Mouse (Mus musculus): ENCODE measurements around the gene Cped1.
A peak's percentile ranks its signal among the peaks of the same experiment; 100 is the strongest.

Cped1 gene

GRCm38 (mm10) chr6:21985732-21986540 is at the start of gene Cped1:
Gene Cped1 (plus strand): TSS chr6:21985916.
- DNase-seq (ENCODE audit: low spot score in 2 of 2) = peak in 1 of 2 experiments; percentile 14

GRCm38 (mm10) chr6:21937981-21938635 is 47.6 kb upstream of the Cped1 start:
- DNase-seq (ENCODE audit: low spot score in 2 of 2) = no peak

- peak; percentile 98 for DNase-seq (ENCODE audit: low spot score in 2 of 2)
Observed at GRCm38 (mm10) chr6:21949226-21949731, 36.4 kb upstream of the Cped1 start, which contains the start of gene Ing3. Gene Ing3 (plus strand): TSS chr6:21949571.

- DNase-seq (ENCODE audit: low spot score in 2 of 2) = peak; percentile 97 to 98
Observed at GRCm38 (mm10) chr6:21949771-21950448, 35.8 kb upstream of the Cped1 start.

- no peak for DNase-seq (ENCODE audit: low spot score in 2 of 2)
Observed at GRCm38 (mm10) chr6:21950676-21951075, 35.0 kb upstream of the Cped1 start.

GRCm38 (mm10) chr6:21955468-21955867 is 30.2 kb upstream of the Cped1 start:
- no peak for DNase-seq (ENCODE audit: low spot score in 2 of 2)

GRCm38 (mm10) chr6:21958922-21959321 is 26.8 kb upstream of the Cped1 start:
- DNase-seq (ENCODE audit: low spot score in 2 of 2) = no peak

GRCm38 (mm10) chr6:21959909-21960308 is 25.8 kb upstream of the Cped1 start:
- DNase-seq (ENCODE audit: low spot score in 2 of 2) = no peak

GRCm38 (mm10) chr6:21977532-21977931 is 8.2 kb upstream of the Cped1 start:
- no peak for DNase-seq (ENCODE audit: low spot score in 2 of 2)

GRCm38 (mm10) chr6:21981114-21981513 is 4.6 kb upstream of the Cped1 start:
- DNase-seq (ENCODE audit: low spot score in 2 of 2) = no peak

- peak; percentile 61 to 66 for DNase-seq (ENCODE audit: low spot score in 2 of 2)
Observed at GRCm38 (mm10) chr6:21984990-21985731, 555 bp upstream of the Cped1 start.

GRCm38 (mm10) chr6:21986660-21987331 is 1.1 kb downstream of the Cped1 start:
- DNase-seq (ENCODE audit: low spot score in 2 of 2) = no peak

- no peak for DNase-seq (ENCODE audit: low spot score in 2 of 2)
Observed at GRCm38 (mm10) chr6:21987554-21987953, 1.8 kb downstream of the Cped1 start.

GRCm38 (mm10) chr6:21988296-21988695 is 2.6 kb downstream of the Cped1 start:
- DNase-seq (ENCODE audit: low spot score in 2 of 2) = no peak

GRCm38 (mm10) chr6:21989081-21989480 is 3.4 kb downstream of the Cped1 start:
- no peak for DNase-seq (ENCODE audit: low spot score in 2 of 2)

GRCm38 (mm10) chr6:21990181-21991135 is 4.7 kb downstream of the Cped1 start:
- DNase-seq (ENCODE audit: low spot score in 2 of 2) = no peak

GRCm38 (mm10) chr6:21991151-21991550 is 5.4 kb downstream of the Cped1 start:
- no peak for DNase-seq (ENCODE audit: low spot score in 2 of 2)

GRCm38 (mm10) chr6:21993070-21993469 is 7.4 kb downstream of the Cped1 start:
- DNase-seq (ENCODE audit: low spot score in 2 of 2) = no peak

GRCm38 (mm10) chr6:21998131-21998530 is 12.4 kb downstream of the Cped1 start:
- DNase-seq (ENCODE audit: low spot score in 2 of 2) = no peak

- DNase-seq (ENCODE audit: low spot score in 2 of 2) = no peak
Observed at GRCm38 (mm10) chr6:21999025-21999424, 13.3 kb downstream of the Cped1 start.
